Mouse (Mus musculus) urinary bladder, postnatal 14 days (tissue): ENCODE data around the gene Dnaaf2.

Experiments
- DNase-seq: peaks from one replicate; pipeline ENCODE4 v3.0.0; 2021; ENCODE audit warnings: low spot score

The Dnaaf2 gene

GRCm38 (mm10) chr12:69198164-69198535 is at the start of gene Dnaaf2:
Gene Dnaaf2 (minus strand): TSS chr12:69198429.
- peak; percentile 72 for DNase-seq

- DNase-seq = peak; percentile 72
These were observed 43.7 kb upstream of the Dnaaf2 start for GRCm38 (mm10) chr12:69241771-69242431.

- no peak for DNase-seq
These were observed 43.2 kb upstream of the Dnaaf2 start for GRCm38 (mm10) chr12:69241405-69241770.

- DNase-seq = no peak
These were observed 42.6 kb upstream of the Dnaaf2 start, which contains the start of gene Klhdc1 for GRCm38 (mm10) chr12:69240876-69241275. Gene Klhdc1 (plus strand): TSS chr12:69241176.

GRCm38 (mm10) chr12:69238284-69238683 is 40.1 kb upstream of the Dnaaf2 start:
- no peak for DNase-seq

GRCm38 (mm10) chr12:69235782-69236181 is 37.6 kb upstream of the Dnaaf2 start:
- no peak for DNase-seq

GRCm38 (mm10) chr12:69229251-69229650 is 31.0 kb upstream of the Dnaaf2 start:
- no peak for DNase-seq

- peak; percentile 90 for DNase-seq
These were observed 29.7 kb upstream of the Dnaaf2 start, which contains the start of gene Pole2 for GRCm38 (mm10) chr12:69227776-69228466. Gene Pole2 (minus strand): TSS chr12:69228195.

- no peak for DNase-seq
These were observed 22.5 kb upstream of the Dnaaf2 start for GRCm38 (mm10) chr12:69220613-69221277.

- DNase-seq = no peak
These were observed 18.4 kb upstream of the Dnaaf2 start for GRCm38 (mm10) chr12:69216587-69216986.

GRCm38 (mm10) chr12:69215000-69215785 is 17.0 kb upstream of the Dnaaf2 start:
- peak; percentile 76 for DNase-seq

- DNase-seq = no peak
These were observed 16.2 kb upstream of the Dnaaf2 start for GRCm38 (mm10) chr12:69214393-69214792.

GRCm38 (mm10) chr12:69213186-69213777 is 15.1 kb upstream of the Dnaaf2 start:
- no peak for DNase-seq

GRCm38 (mm10) chr12:69211057-69211456 is 12.8 kb upstream of the Dnaaf2 start:
- no peak for DNase-seq

- no peak for DNase-seq
These were observed 12.1 kb upstream of the Dnaaf2 start for GRCm38 (mm10) chr12:69210056-69210979.

GRCm38 (mm10) chr12:69208520-69208919 is 10.3 kb upstream of the Dnaaf2 start:
- no peak for DNase-seq

- no peak for DNase-seq
These were observed 9.7 kb upstream of the Dnaaf2 start for GRCm38 (mm10) chr12:69207926-69208325.

- DNase-seq = no peak
These were observed 9.2 kb upstream of the Dnaaf2 start for GRCm38 (mm10) chr12:69207396-69207795.

- DNase-seq = no peak
These were observed 6.0 kb upstream of the Dnaaf2 start, which contains the start of gene Gm49384 for GRCm38 (mm10) chr12:69204052-69204833. Gene Gm49384 (minus strand): TSS chr12:69204267.

GRCm38 (mm10) chr12:69198985-69199384 is 756 bp upstream of the Dnaaf2 start:
- DNase-seq = no peak
